Mouse (Mus musculus): Measurements from ENCODE around the gene Gm2a. TPM values are rescaled to one million over a fixed set of nuclear protein-coding genes. Genes with fewer than 3 reads are reported as not detected.

Gene Gm2a
- total RNA-seq, 4 experiments from 2014 or later: 30.5 to 41.8 (median 34.5) TPM

GRCm38 (mm10) chr11:55128411-55128810, 30.5 kb downstream of the Gm2a start:
- DNase-seq (ENCODE audit: low spot score in 2 of 2): no peak

GRCm38 (mm10) chr11:55131077-55131742, 33.3 kb downstream of the Gm2a start:
- no peak for DNase-seq (ENCODE audit: low spot score in 2 of 2)

- no peak for DNase-seq (ENCODE audit: low spot score in 2 of 2)
Measured at GRCm38 (mm10) chr11:55131946-55132345, 34.0 kb downstream of the Gm2a start.

GRCm38 (mm10) chr11:55133204-55133603, 35.3 kb downstream of the Gm2a start:
- DNase-seq (ENCODE audit: low spot score in 2 of 2): no peak

- no peak for DNase-seq (ENCODE audit: low spot score in 2 of 2)
Measured at GRCm38 (mm10) chr11:55134407-55134806, 36.5 kb downstream of the Gm2a start.

GRCm38 (mm10) chr11:55134871-55135270, 37.0 kb downstream of the Gm2a start:
- no peak for DNase-seq (ENCODE audit: low spot score in 2 of 2)

GRCm38 (mm10) chr11:55136770-55137547, 39.0 kb downstream of the Gm2a start:
- no peak for DNase-seq (ENCODE audit: low spot score in 2 of 2)

GRCm38 (mm10) chr11:55137646-55138045, 39.7 kb downstream of the Gm2a start:
- no peak for DNase-seq (ENCODE audit: low spot score in 2 of 2)

- no peak for DNase-seq (ENCODE audit: low spot score in 2 of 2)
Measured at GRCm38 (mm10) chr11:55141502-55141901, 43.6 kb downstream of the Gm2a start.

- DNase-seq (ENCODE audit: low spot score in 2 of 2): no peak
Measured at GRCm38 (mm10) chr11:55144011-55144410, 46.1 kb downstream of the Gm2a start.

GRCm38 (mm10) chr11:55146855-55147254, 48.9 kb downstream of the Gm2a start:
- DNase-seq (ENCODE audit: low spot score in 2 of 2): no peak

- no peak for DNase-seq (ENCODE audit: low spot score in 2 of 2)
Measured at GRCm38 (mm10) chr11:55147423-55147822, 49.5 kb downstream of the Gm2a start.

GRCm38 (mm10) chr11:55148461-55148860, 50.5 kb downstream of the Gm2a start:
- no peak for DNase-seq (ENCODE audit: low spot score in 2 of 2)

- DNase-seq (ENCODE audit: low spot score in 2 of 2): no peak
Measured at GRCm38 (mm10) chr11:55151608-55152007, 53.7 kb downstream of the Gm2a start, which contains the start of gene Slc36a3. Slc36a3 (minus strand) TSS chr11:55151708.

- no peak for DNase-seq (ENCODE audit: low spot score in 2 of 2)
Measured at GRCm38 (mm10) chr11:55154398-55155069, 56.6 kb downstream of the Gm2a start.

- DNase-seq (ENCODE audit: low spot score in 2 of 2): no peak
Measured at GRCm38 (mm10) chr11:55155070-55155421, 57.1 kb downstream of the Gm2a start.

GRCm38 (mm10) chr11:55158785-55159359, 61.0 kb downstream of the Gm2a start:
- DNase-seq (ENCODE audit: low spot score in 2 of 2): peak; percentile 33 to 77

Other genes with a start within 250 kb of the Gm2a start
- gene Lyrm7, start 237.2 kb upstream of the Gm2a start, total RNA-seq (2022): 10 to 100 TPM; 23.4 to 37.9 (median 27.9) TPM
- 100 to 1,000 TPM; 204 to 277 (median 234) TPM for gene Hint1, start 231.7 kb upstream of the Gm2a start, total RNA-seq (2022)
- gene Gpx3, start 195.7 kb upstream of the Gm2a start, total RNA-seq (2022): 10 to 100 TPM in 2 of 4 experiments, 1 to 10 TPM in 2; 7.5 to 12.5 (median 10.4) TPM
- 10 to 100 TPM; 33.0 to 36.3 (median 34.9) TPM for gene Tnip1, start 135.2 kb upstream of the Gm2a start, total RNA-seq (2022)
- 10 to 100 TPM; 81.9 to 92.8 (median 85.4) TPM for gene Anxa6, start 64.7 kb upstream of the Gm2a start, total RNA-seq (2022)
- gene Ccdc69, start 20.0 kb upstream of the Gm2a start, total RNA-seq (2022): under 1 TPM; 0.44 to 0.50 (median 0.47) TPM
- gene Slc36a3, start 53.6 kb downstream of the Gm2a start, total RNA-seq (2022): not detected
- gene Slc36a2, start 87.0 kb downstream of the Gm2a start, total RNA-seq (2022): under 1 TPM in 3 of 4 experiments, not detected in 1; 0.19 to 0.39 (median 0.27) TPM
- 10 to 100 TPM; 60.6 to 68.7 (median 64.5) TPM for gene Slc36a1, start 106.2 kb downstream of the Gm2a start, total RNA-seq (2022)
- under 1 TPM; 0.16 to 0.32 (median 0.19) TPM for gene Fat2, start 238.4 kb downstream of the Gm2a start, total RNA-seq (2022)